Comparison of ENCODE assay signal across 7 mouse cellular contexts in the genomic region with DNA sequence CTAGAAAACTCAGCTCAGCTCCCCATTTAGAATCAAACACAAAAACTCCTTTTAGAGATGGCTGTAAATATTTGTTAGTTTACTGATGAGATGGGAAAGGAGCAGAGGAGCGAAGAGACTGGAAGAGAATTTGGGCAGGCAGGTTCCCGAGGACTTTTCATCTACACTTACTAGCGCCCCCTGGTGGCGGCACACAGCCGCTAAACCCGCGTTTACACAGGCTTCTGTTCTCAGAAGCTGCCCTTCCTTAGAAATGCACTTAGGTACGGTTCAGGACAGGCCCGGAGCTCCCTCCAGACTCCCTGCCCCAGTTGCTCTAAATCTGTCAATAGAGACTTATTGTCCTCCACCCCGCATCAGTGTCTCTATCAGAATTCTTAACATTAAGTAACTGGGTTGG.
A peak's percentile ranks its signal among the peaks of the same experiment; 100 is the strongest.
DNase-seq lines count a peak whose midpoint lies in the region; ATAC-seq and TF ChIP-seq lines count a peak whose summit lies in the region.

No protein-coding gene starts in this region.

- no peak overlapping the region for H3K4me3 ChIP-seq in hindbrain, embryonic 15.5 days
- H3K4me3 ChIP-seq in left cerebral cortex, adult 2 months = no peak overlapping the region
- H3K4me3 ChIP-seq in midbrain, embryonic 13.5 days (replicated peaks) = no peak overlapping the region

- H3K4me2 ChIP-seq in hindbrain, embryonic 15.5 days = no peak overlapping the region
- H3K4me2 ChIP-seq in midbrain, embryonic 13.5 days (replicated peaks) = no peak overlapping the region

- ATAC-seq in cerebellum, adult (ENCODE audit: insufficient number of reproducible peaks, low FRiP score, low TSS enrichment) = peak; percentile 56
- ATAC-seq in hindbrain, embryonic 15.5 days (ENCODE audit: low FRiP score, low read depth) = peak; percentile 54; the same call in 1 of the 2 replicates
- peak; percentile 67; the same call in 1 of the 2 replicates for ATAC-seq in midbrain, embryonic 13.5 days

- TF ChIP-seq CTCF in left cerebral cortex, adult 2 months (IDR thresholded peaks at IDR 0.05) = peak; percentile 91

- H3K36me3 ChIP-seq in hindbrain, embryonic 15.5 days = no peaks in the 10 kb centered on the region
- H3K36me3 ChIP-seq in midbrain, embryonic 13.5 days = no peaks in the 10 kb centered on the region

- no peak overlapping the region for H3K27ac ChIP-seq in hindbrain, embryonic 15.5 days (replicated peaks)
- H3K27ac ChIP-seq in left cerebral cortex, adult 2 months = no peak overlapping the region
- H3K27ac ChIP-seq in midbrain, embryonic 13.5 days = no peak overlapping the region

- no peaks in the 10 kb centered on the region for H3K27me3 ChIP-seq in hindbrain, embryonic 15.5 days
- H3K27me3 ChIP-seq in midbrain, embryonic 13.5 days = no peaks in the 10 kb centered on the region

- intact Hi-C loops in left cerebral cortex, adult 2 months (cut with DNase I) = loop anchor here (1.0 kb wide), 2 partner anchors 65 to 94 kb away; no protein-coding TSS in a partner anchor

- peak; percentile 84 for DNase-seq in NIH3T3 (ENCODE audit: low read depth)
- DNase-seq in forelimb bud, embryonic 11.5 days (ENCODE audit: low read depth, low spot score) = peak; percentile 74
- DNase-seq in left cerebral cortex, adult 2 months (ENCODE audit: extremely low spot score in 1 of 2, low spot score in 2 of 2) = peak; percentile 78 to 82
- DNase-seq in spleen, adult 18-20 months = peak; percentile 9 to 54

- no peaks in the 10 kb centered on the region for H3K9me3 ChIP-seq in hindbrain, embryonic 15.5 days
- no peaks in the 10 kb centered on the region for H3K9me3 ChIP-seq in midbrain, embryonic 13.5 days

- no peaks in the 10 kb centered on the region for H3K4me1 ChIP-seq in hindbrain, embryonic 15.5 days (replicated peaks)
- H3K4me1 ChIP-seq in midbrain, embryonic 13.5 days (replicated peaks) = no peaks in the 10 kb centered on the region

- WGBS in hindbrain, embryonic 15.5 days = 13% methylated on average over 10 of the region's 10 CpGs
- 5% methylated on average over 10 of the region's 10 CpGs for WGBS in midbrain, embryonic 13.5 days

- no peak overlapping the region for H3K9ac ChIP-seq in hindbrain, embryonic 15.5 days
- H3K9ac ChIP-seq in midbrain, embryonic 13.5 days (replicated peaks) = no peak overlapping the region

Comparison
In these comparisons a context has a peak if more than half of its experiments do, and no peak if none do; other contexts are left out.
1. DNase-seq: peak in every context shown above with its lines; median percentile 84 in NIH3T3; 80 in left cerebral cortex, adult 2 months; 74 in forelimb bud, embryonic 11.5 days; 32 in spleen, adult 18-20 months.